Mouse (Mus musculus): Measurements from ENCODE around the gene Mrgprb8. TPM values are rescaled to one million over a fixed set of nuclear protein-coding genes. Genes with fewer than 3 reads are reported as not detected.
"Not testable (repeated sequence)": the region's sequence is repeated elsewhere in the genome, so short reads cannot be mapped to it uniquely, and the experiment has no call there.

Mrgprb8 gene
- total RNA-seq (2014; rRNA removed; ENCODE audit: low replicate concordance) (not detected in 2 replicates), polyA plus RNA-seq (2015; fragmentation: Nextera tagmentation; extraction: Ambion mirVana) (not detected in 2 replicates)

DNA sequence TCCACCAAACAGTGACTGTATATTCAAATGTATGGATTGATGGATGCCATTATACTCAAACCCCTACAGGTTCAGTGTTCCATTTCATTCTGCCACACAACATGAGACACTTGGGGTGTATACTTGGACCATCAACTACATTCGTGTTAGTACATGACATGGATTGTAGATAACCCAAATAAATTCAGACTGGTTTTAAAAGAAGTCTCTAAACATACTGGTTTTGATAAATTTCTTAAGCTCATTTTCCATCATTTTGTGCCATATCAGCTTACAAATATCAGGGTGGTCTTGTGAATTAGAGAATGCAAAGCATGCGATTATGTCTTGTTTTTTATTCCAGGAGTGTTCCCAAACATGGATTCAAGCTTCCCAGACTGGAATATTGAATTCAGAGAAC is at the start of gene Mrgprb8:
TSS of gene Mrgprb8 (plus strand) at position 301 of the 400 bp plus-strand sequence.
- Histone ChIP-seq H3K4me2 (ENCODE audit: low read depth, low read length) (no peak within 1 kb of the TSS), H3K27me3 (ENCODE audit: control insufficient read depth, insufficient read depth, low read length) (no peaks in the 10 kb centered on the region), H3K27ac (ENCODE audit: low read depth) (no peak within 1 kb of the TSS), H3K4me1 (ENCODE audit: control insufficient read depth, insufficient read depth) (no peaks in the 10 kb centered on the region), H3K9ac (replicated peaks; ENCODE audit: low read depth, low read length) (no peak within 1 kb of the TSS), H3K9me3 (replicated peaks; ENCODE audit: control insufficient read depth, low read length) (peaks cover 7% of the 10 kb centered on the region; the same call in 1 of the 2 replicates), H3K4me3 (ENCODE audit: low read depth, low read length) (no peak within 1 kb of the TSS), H3K36me3 (replicated peaks; ENCODE audit: control insufficient read depth, insufficient read depth, low read length) (no peaks in the 10 kb centered on the region)
- ATAC-seq (ENCODE audit: insufficient read depth, low read depth): no peak
- no peak for DNase-seq (ENCODE audit: low spot score)
- no peak for TF ChIP-seq EP300 (IDR thresholded peaks at IDR 0.05; ENCODE audit: low read depth)
- no peak for TF ChIP-seq CTCF (IDR thresholded peaks at IDR 0.05; ENCODE audit: low read depth)
- WGBS: 47% methylated on average over 2 of the region's 2 CpGs

DNA sequence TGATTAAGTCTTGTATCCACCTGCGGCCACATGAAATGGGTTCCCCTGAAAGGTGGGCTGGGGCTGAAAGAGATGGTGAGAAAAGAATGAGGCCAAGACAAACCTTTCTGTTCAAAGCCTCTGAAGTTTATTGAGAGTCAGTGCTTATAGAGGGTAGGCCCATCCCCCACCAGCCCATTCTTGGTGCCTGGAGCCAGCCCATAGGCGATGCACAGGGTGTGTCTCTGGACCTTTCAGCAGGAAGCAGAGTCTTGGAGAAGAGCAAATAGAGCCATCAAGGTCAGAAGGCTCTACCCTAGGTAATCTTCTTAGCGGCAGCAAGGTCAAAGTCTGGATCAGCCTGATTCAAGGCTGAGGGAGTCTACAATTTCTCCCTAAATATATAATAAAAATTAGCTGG is 47.6 kb downstream of the Mrgprb8 start:
- not testable (repeated sequence) for H3K9ac ChIP-seq (replicated peaks; ENCODE audit: low read depth, low read length); H3K36me3 ChIP-seq (replicated peaks; ENCODE audit: control insufficient read depth, insufficient read depth, low read length); ATAC-seq (ENCODE audit: insufficient read depth, low read depth); DNase-seq (ENCODE audit: low spot score); H3K9me3 ChIP-seq (replicated peaks; ENCODE audit: control insufficient read depth, low read length); H3K27me3 ChIP-seq (ENCODE audit: control insufficient read depth, insufficient read depth, low read length); H3K27ac ChIP-seq (ENCODE audit: low read depth); H3K4me1 ChIP-seq (ENCODE audit: control insufficient read depth, insufficient read depth); H3K4me3 ChIP-seq (ENCODE audit: low read depth, low read length); H3K4me2 ChIP-seq (ENCODE audit: low read depth, low read length)
- 60% methylated on average over 3 of the region's 3 CpGs for WGBS

DNA sequence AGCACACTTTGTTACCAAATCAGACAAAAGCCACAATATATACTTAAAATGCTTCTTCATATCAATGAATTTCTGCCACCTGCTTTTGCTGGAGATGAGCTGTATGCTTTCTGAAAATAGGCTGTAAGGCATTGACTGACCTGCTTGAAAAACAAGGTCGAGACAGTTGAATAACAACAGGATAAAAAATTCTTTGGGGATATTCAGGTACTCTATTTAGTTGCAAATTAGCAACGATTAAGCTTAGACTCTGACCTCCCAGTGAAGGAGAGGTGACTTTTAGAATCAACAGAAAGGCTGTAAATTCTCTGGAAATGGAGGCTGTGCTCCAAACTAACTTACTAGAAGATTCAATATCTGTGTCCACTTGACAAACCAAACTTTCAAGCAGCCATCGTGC is 48.3 kb downstream of the Mrgprb8 start:
- DNase-seq (ENCODE audit: low spot score) (no peak), ATAC-seq (ENCODE audit: insufficient read depth, low read depth) (no peak)
- TF ChIP-seq EP300 (IDR thresholded peaks at IDR 0.05; ENCODE audit: low read depth) (no peak), CTCF (IDR thresholded peaks at IDR 0.05; ENCODE audit: low read depth) (no peak)
- Histone ChIP-seq H3K9me3 (replicated peaks; ENCODE audit: control insufficient read depth, low read length) (peaks cover 4% of the 10 kb centered on the region; the same call in 1 of the 2 replicates), H3K4me3 (ENCODE audit: low read depth, low read length) (no peak overlapping the region), H3K36me3 (replicated peaks; ENCODE audit: control insufficient read depth, insufficient read depth, low read length) (no peaks in the 10 kb centered on the region), H3K4me2 (ENCODE audit: low read depth, low read length) (no peak overlapping the region), H3K9ac (replicated peaks; ENCODE audit: low read depth, low read length) (no peak overlapping the region), H3K27ac (ENCODE audit: low read depth) (no peak overlapping the region), H3K4me1 (ENCODE audit: control insufficient read depth, insufficient read depth) (no peaks in the 10 kb centered on the region), H3K27me3 (ENCODE audit: control insufficient read depth, insufficient read depth, low read length) (no peaks in the 10 kb centered on the region)
- 30% methylated on average over 3 of the region's 3 CpGs for WGBS

Other genes with a start within 250 kb of the Mrgprb8 start
- gene Mrgprb5, start 219.5 kb upstream of the Mrgprb8 start, total RNA-seq (2014; rRNA removed; ENCODE audit: low replicate concordance): not detected in 2 replicates
- gene Mrgprb5, start 219.5 kb upstream of the Mrgprb8 start, polyA plus RNA-seq (2015; fragmentation: Nextera tagmentation; extraction: Ambion mirVana): not detected in 2 replicates
- not detected in 2 replicates for gene Mrgprb4, start 189.2 kb upstream of the Mrgprb8 start, total RNA-seq (2014; rRNA removed; ENCODE audit: low replicate concordance)
- gene Mrgprb4, start 189.2 kb upstream of the Mrgprb8 start, polyA plus RNA-seq (2015; fragmentation: Nextera tagmentation; extraction: Ambion mirVana): not detected in 2 replicates
- not detected in 2 replicates for gene Mrgprb1, start 67.8 kb downstream of the Mrgprb8 start, total RNA-seq (2014; rRNA removed; ENCODE audit: low replicate concordance)
- 0.12 and 0.19 TPM in 2 replicates for gene Mrgprb1, start 67.8 kb downstream of the Mrgprb8 start, polyA plus RNA-seq (2015; fragmentation: Nextera tagmentation; extraction: Ambion mirVana)
- gene Mrgprx2, start 110.8 kb downstream of the Mrgprb8 start, total RNA-seq (2014; rRNA removed; ENCODE audit: low replicate concordance): not detected in 2 replicates
- gene Mrgprx2, start 110.8 kb downstream of the Mrgprb8 start, polyA plus RNA-seq (2015; fragmentation: Nextera tagmentation; extraction: Ambion mirVana): 0.05 and 0.10 TPM in 2 replicates
- gene Mrgprb2, start 169.6 kb downstream of the Mrgprb8 start, total RNA-seq (2014; rRNA removed; ENCODE audit: low replicate concordance): 3.3 TPM in 1 of 2 replicates, not detected in the other
- gene Mrgprb2, start 169.6 kb downstream of the Mrgprb8 start, polyA plus RNA-seq (2015; fragmentation: Nextera tagmentation; extraction: Ambion mirVana): 0.37 and 0.49 TPM in 2 replicates